Mouse (Mus musculus) testis, adult 2 months (tissue): Measurements from ENCODE around the gene Hcls1. TPM values are rescaled to one million over a fixed set of nuclear protein-coding genes. Genes with fewer than 3 reads are reported as not detected.

Experiments used
- H3K27ac ChIP-seq: fragments of 200-500 bp; 2 replicates; pipeline ENCODE4 v1.5.1; 2012; ENCODE audit warnings: low read depth, low read length; ENCODE audit not compliant: control insufficient read depth, insufficient read depth
- H3K27me3 ChIP-seq: fragments of 200-500 bp; 2 replicates; pipeline ENCODE4 v1.6.1; 2012; ENCODE audit warnings: mild to moderate bottlenecking, low read length, moderate library complexity; ENCODE audit not compliant: control insufficient read depth, insufficient read depth
- H3K36me3 ChIP-seq: fragments of 200-500 bp; 2 replicates; pipeline ENCODE4 v1.6.1; 2012; ENCODE audit warnings: mild to moderate bottlenecking, low read length; ENCODE audit not compliant: control insufficient read depth, insufficient read depth
- H3K4me1 ChIP-seq: fragments of 200-500 bp; 2 replicates; pipeline ENCODE4 v1.6.1; 2012; ENCODE audit warnings: low read length; ENCODE audit not compliant: control insufficient read depth, insufficient read depth
- H3K4me3 ChIP-seq: fragments of 200-500 bp; 2 replicates; pipeline ENCODE4 v1.5.1; 2012; ENCODE audit warnings: low read depth, mild to moderate bottlenecking, low read length, moderate library complexity, mixed read lengths; ENCODE audit not compliant: control insufficient read depth
- CTCF ChIP-seq: fragments of 200-500 bp; IDR thresholded peaks from 2 replicates; pipeline ENCODE4 v1.5.1; 2012; ENCODE audit warnings: low read depth, mild to moderate bottlenecking, inconsistent platforms, low read length, moderate library complexity; ENCODE audit not compliant: control insufficient read depth, insufficient read depth, insufficient replicate concordance
- POLR2A ChIP-seq: fragments of 200-500 bp; IDR thresholded peaks from 2 replicates; pipeline ENCODE4 v1.6.1; 2012; ENCODE audit warnings: low read depth, mild to moderate bottlenecking, inconsistent platforms, low read length, moderate library complexity; ENCODE audit not compliant: control insufficient read depth
- polyA plus RNA-seq: library from polyadenylated mRNA; depleted of rRNA; stranded (reverse); fragments of >200 nt; gene quantifications from 2 replicates; pipeline ENCODE4 v1.2.3, GENCODE M21; 2012

The Hcls1 gene
- polyA plus RNA-seq, 1 experiment = 0.75 TPM

DNA sequence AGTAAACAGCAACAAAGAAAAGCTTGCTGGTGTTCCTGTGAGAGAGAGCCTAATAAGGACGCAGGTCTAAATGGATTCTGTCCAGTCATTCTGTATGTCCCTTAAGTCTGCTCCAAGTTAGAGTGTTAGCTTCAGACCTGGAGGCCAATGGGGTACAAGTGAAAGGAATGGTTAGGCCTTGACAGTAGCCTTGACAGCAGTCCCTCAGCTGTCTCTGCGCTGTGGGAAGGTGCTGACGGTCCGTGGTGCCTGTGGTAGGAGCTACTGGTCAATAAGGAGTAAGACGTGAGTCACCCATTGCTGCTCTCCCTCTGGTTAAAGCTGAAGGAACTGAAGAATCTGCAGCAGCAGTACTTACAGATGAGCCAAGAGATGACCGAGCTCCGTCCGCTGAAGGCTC lies 10.5 kb upstream of the Hcls1 start:
- TF ChIP-seq CTCF (no peak), POLR2A (no peak)
- no peaks in the 10 kb centered on the region; the same call in 1 of the 2 replicates for H3K36me3 ChIP-seq
- no peak overlapping the region for H3K4me3 ChIP-seq
- no peak overlapping the region for H3K27ac ChIP-seq
- no peaks in the 10 kb centered on the region for H3K27me3 ChIP-seq
- no peaks in the 10 kb centered on the region for H3K4me1 ChIP-seq

DNA sequence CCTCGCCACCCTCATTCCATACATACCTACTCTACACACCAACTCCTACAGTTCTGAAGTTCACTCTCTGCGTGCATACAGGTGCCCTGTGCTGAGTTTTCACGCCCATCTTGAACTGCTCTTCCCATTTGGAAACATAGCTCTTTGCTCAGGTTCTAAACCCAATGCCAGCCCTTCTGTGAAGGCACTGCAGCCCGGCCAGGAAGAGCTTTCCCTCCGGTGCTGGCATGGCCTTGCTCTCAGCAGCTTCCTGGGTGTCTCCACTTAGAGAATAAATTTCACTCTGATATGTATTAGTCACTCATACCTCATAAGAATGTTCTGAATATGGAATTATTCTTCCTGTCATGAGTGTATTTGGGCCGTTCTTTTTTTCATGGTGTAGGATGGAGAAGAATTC lies 9.4 kb upstream of the Hcls1 start:
- TF ChIP-seq CTCF = no peak
- TF ChIP-seq POLR2A = no peak

GRCm38 (mm10) chr16:36925797-36926196 lies 9.0 kb upstream of the Hcls1 start:
- no peak overlapping the region for H3K4me3 ChIP-seq
- H3K27ac ChIP-seq = no peak overlapping the region
- TF ChIP-seq CTCF (no peak), POLR2A (no peak)
- no peaks in the 10 kb centered on the region for H3K4me1 ChIP-seq
- no peaks in the 10 kb centered on the region for H3K27me3 ChIP-seq
- H3K36me3 ChIP-seq = no peaks in the 10 kb centered on the region; the same call in 1 of the 2 replicates

More for the DNA sequence above, 9.4 kb upstream of the Hcls1 start:
- Histone ChIP-seq H3K27ac (no peak overlapping the region), H3K4me3 (no peak overlapping the region), H3K36me3 (no peaks in the 10 kb centered on the region; the same call in 1 of the 2 replicates), H3K4me1 (no peaks in the 10 kb centered on the region), H3K27me3 (no peaks in the 10 kb centered on the region)

DNA sequence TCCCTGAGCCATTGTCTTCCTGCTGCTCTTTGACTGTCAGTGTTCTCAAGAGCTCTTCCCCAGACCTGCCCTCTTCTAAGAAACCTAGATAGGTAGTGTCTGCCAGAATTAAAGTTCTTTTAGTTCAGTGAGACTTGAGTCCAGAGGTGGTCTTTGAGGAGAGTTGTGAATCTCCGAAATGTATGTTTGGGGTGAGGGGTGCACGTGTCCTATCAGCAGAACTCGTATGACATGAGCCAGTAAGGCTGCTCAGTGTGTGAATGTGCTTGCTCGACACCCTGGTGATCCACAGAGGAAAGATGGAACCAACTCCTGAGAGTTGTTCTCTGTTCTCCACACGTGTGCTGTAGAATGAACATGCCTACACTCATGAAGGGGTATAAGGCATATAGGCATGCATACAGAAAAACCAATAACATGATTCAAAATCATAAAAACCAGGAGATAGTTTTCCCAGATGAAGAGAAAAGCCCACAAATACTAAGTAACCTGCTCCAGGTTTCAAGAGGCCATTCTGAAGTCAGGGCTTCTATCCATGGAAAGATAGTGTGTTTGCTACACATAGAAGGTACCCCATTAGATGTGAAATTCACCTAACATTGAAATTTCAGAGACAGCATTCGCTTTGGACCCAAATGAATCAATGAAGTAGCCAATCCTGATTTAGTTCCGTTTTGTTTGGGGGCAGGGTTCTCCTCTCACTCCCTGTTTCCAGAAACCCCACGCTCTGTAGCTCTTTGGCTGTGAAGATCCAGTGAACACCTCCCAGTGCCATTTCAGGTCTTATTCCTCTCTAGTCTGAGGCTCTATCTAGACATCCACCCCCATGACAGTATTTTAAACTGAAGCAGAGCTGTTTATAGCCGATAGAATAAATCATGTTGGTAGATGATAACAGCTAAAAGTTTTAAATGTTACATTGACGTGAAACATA lies 8.0 kb upstream of the Hcls1 start:
- TF ChIP-seq POLR2A = no peak
- TF ChIP-seq CTCF = no peak
- Histone ChIP-seq H3K27ac (no peak overlapping the region), H3K4me3 (no peak overlapping the region), H3K27me3 (no peaks in the 10 kb centered on the region), H3K4me1 (no peaks in the 10 kb centered on the region), H3K36me3 (no peaks in the 10 kb centered on the region; the same call in 1 of the 2 replicates)

- no peaks in the 10 kb centered on the region for H3K4me1 ChIP-seq
- no peaks in the 10 kb centered on the region; the same call in 1 of the 2 replicates for H3K36me3 ChIP-seq
- no peak overlapping the region for H3K4me3 ChIP-seq
- H3K27me3 ChIP-seq = no peaks in the 10 kb centered on the region
- no peak overlapping the region for H3K27ac ChIP-seq
- TF ChIP-seq POLR2A = no peak
- TF ChIP-seq CTCF = no peak
Observed at GRCm38 (mm10) chr16:36927495-36928105, 7.2 kb upstream of the Hcls1 start.

- no peaks in the 10 kb centered on the region for H3K4me1 ChIP-seq
- TF ChIP-seq POLR2A (no peak), CTCF (no peak)
- H3K27ac ChIP-seq = no peak overlapping the region
- H3K36me3 ChIP-seq = no peaks in the 10 kb centered on the region; the same call in 1 of the 2 replicates
- no peaks in the 10 kb centered on the region for H3K27me3 ChIP-seq
- no peak overlapping the region for H3K4me3 ChIP-seq
Observed at GRCm38 (mm10) chr16:36928106-36928500, 6.7 kb upstream of the Hcls1 start.

- Histone ChIP-seq H3K27me3 (no peaks in the 10 kb centered on the region), H3K36me3 (no peaks in the 10 kb centered on the region; the same call in 1 of the 2 replicates), H3K4me3 (no peak overlapping the region), H3K27ac (no peak overlapping the region), H3K4me1 (no peaks in the 10 kb centered on the region)
- TF ChIP-seq CTCF (no peak), POLR2A (no peak)
Observed at GRCm38 (mm10) chr16:36929216-36929615, 5.6 kb upstream of the Hcls1 start.
